Mouse (Mus musculus): ENCODE results near the gene Olfr483. TPM values are rescaled to one million over a fixed set of nuclear protein-coding genes. Genes with fewer than 3 reads are reported as not detected.

Gene Olfr483
- total RNA-seq (2021) = not detected
- long read RNA-seq, experiment 1 = 0 reads
- long read RNA-seq, experiment 2 = 0 reads

GRCm38 (mm10) chr7:108100549-108100948, at the start of gene Olfr483:
Olfr483 (plus strand) TSS chr7:108100849.
- intact Hi-C loops (cut with DNase I) = no loop called here
- DNase-seq (ENCODE audit: low spot score in 2 of 2) = no peak

DNA sequence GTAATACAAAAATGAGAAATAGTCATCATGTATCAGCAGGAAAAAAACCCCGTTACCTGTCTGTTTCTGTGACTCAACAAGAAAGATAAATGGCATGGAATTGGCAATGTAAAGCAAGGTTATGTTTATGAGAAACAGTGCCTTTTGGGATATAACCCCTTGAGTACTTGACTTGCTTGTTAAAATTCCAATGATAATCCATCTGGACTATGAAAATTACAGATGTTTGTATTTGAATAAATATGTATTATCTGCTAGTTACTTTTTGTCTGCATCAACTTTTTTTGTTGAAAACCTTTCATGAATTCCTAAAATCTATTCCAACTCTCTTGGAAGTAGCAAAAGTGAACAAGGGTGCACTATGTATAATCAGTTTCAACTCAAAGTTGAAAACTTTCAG, 33.4 kb upstream of the Olfr483 start, which contains the start of gene Olfr480:
TSS of gene Olfr480 (minus strand) at position 101 of the 400 bp plus-strand sequence.
- DNase-seq (ENCODE audit: low spot score in 2 of 2) = no peak
- intact Hi-C loops (cut with DNase I) = no loop called here

GRCm38 (mm10) chr7:108079555-108079954, 21.1 kb upstream of the Olfr483 start, which contains the start of gene Olfr481:
Olfr481 (plus strand) TSS chr7:108079855.
- intact Hi-C loops (cut with DNase I) = no loop called here

DNA sequence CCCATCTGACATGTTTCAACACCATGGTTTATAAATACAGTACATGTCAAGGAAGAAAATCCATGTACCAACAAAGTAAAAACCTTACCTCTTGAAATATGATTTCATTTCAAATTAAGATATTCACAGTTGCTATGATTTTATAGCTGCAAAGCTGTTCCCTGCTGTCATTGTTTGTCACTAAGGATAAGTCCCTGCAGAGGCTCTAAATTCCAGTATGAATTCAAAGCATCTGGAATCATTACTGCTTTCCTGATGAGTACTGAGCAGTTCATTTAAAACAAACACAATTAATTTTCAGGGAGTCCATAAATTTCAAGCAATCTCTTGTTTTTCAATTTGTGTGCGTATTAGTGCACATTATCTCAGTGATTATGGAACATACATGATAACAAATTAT, 3.2 kb upstream of the Olfr483 start, which contains the start of gene Olfr482:
TSS of gene Olfr482 (minus strand) at position 101 of the 400 bp plus-strand sequence.
- intact Hi-C loops (cut with DNase I) = no loop called here
- no peak for DNase-seq (ENCODE audit: low spot score in 2 of 2)

More at GRCm38 (mm10) chr7:108079555-108079954, 21.1 kb upstream of the Olfr483 start, which contains the start of gene Olfr481:
- DNase-seq (ENCODE audit: low spot score in 2 of 2) = no peak

GRCm38 (mm10) chr7:108120681-108121080, 20.0 kb downstream of the Olfr483 start:
- intact Hi-C loops (cut with DNase I) = no loop called here

DNA sequence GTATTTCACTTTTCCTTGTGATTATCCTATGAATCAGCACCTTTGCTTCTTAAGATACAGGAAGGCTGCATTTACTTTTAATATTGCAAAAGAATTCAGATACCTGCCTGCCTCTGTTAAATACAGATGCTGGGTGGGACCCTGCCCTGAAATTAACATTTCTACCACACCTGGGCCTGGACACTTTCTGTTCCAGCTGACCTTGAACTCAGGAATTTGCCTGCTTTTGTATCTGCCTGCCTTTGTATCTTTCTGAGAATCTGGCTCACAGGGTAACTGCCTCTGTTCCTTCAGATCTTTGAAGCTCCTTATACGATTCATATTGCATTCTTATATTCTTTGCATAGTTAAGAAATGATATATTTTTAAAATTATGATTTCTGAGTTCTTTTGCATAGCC, 20.8 kb downstream of the Olfr483 start:
- intact Hi-C loops (cut with DNase I) = no loop called here

More at GRCm38 (mm10) chr7:108120681-108121080, 20.0 kb downstream of the Olfr483 start:
- DNase-seq (ENCODE audit: low spot score in 2 of 2) = no peak

GRCm38 (mm10) chr7:108127349-108127748, 26.7 kb downstream of the Olfr483 start, which contains the start of gene Olfr484:
Olfr484 (minus strand) TSS chr7:108127449.
- intact Hi-C loops (cut with DNase I) = no loop called here
- DNase-seq (ENCODE audit: low spot score in 2 of 2) = no peak

More for the DNA sequence above, 20.8 kb downstream of the Olfr483 start:
- DNase-seq (ENCODE audit: low spot score in 2 of 2) = no peak

Other genes with a start within 250 kb of the Olfr483 start
- not detected for gene Olfr472, start 202.9 kb upstream of the Olfr483 start, total RNA-seq (2021)
- not detected for gene Olfr473, start 170.4 kb upstream of the Olfr483 start, total RNA-seq (2021)
- gene Olfr474, start 146.2 kb upstream of the Olfr483 start, total RNA-seq (2021) = not detected
- not detected for gene Olfr476, start 136.0 kb upstream of the Olfr483 start, total RNA-seq (2021)
- gene Olfr477, start 114.2 kb upstream of the Olfr483 start, total RNA-seq (2021) = not detected
- gene Olfr478, start 66.9 kb upstream of the Olfr483 start, total RNA-seq (2021) = not detected
- not detected for gene Olfr479, start 50.2 kb upstream of the Olfr483 start, total RNA-seq (2021)
- gene Olfr480, start 33.5 kb upstream of the Olfr483 start, total RNA-seq (2021) = not detected
- gene Olfr481, start 21.0 kb upstream of the Olfr483 start, total RNA-seq (2021) = not detected
- 1 to 10 TPM; 2.0 to 2.3 TPM for gene Olfr482, start 3.3 kb upstream of the Olfr483 start, total RNA-seq (2021)
- gene Olfr484, start 26.6 kb downstream of the Olfr483 start, total RNA-seq (2021) = not detected
- gene Olfr485, start 59.0 kb downstream of the Olfr483 start, total RNA-seq (2021) = not detected
- gene Olfr486, start 71.9 kb downstream of the Olfr483 start, total RNA-seq (2021) = not detected
- not detected for gene Olfr487, start 113.8 kb downstream of the Olfr483 start, total RNA-seq (2021)
- gene Olfr488, start 157.5 kb downstream of the Olfr483 start, total RNA-seq (2021) = not detected
- gene Olfr490, start 188.1 kb downstream of the Olfr483 start, total RNA-seq (2021) = not detected
- gene Olfr491, start 212.6 kb downstream of the Olfr483 start, total RNA-seq (2021) = not detected
- gene Olfr492, start 222.8 kb downstream of the Olfr483 start, total RNA-seq (2021) = not detected
- not detected for gene Olfr493, start 246.1 kb downstream of the Olfr483 start, total RNA-seq (2021)